Mouse (Mus musculus): Measurements from ENCODE around the gene Sec22a.

GRCm38 (mm10) chr16:35364063-35364428 lies 328 bp upstream of the Sec22a start:
- TF ChIP-seq CTCF (IDR thresholded peaks at IDR 0.05; ENCODE audit: borderline replicate concordance, insufficient read depth, low read length) (no peak), POLR2A (IDR thresholded peaks at IDR 0.05; ENCODE audit: low read depth, low read length) (no peak)

Measured in embryonic fibroblast, embryonic 13.5 days (primary cell).